Mouse (Mus musculus) hindbrain, embryonic 16.5 days (tissue): ENCODE measurements at regions not wholly inside any gene's neighbourhood (a gene's known extent, or its start where the extent isn't known, plus 50 kb on each side); places are given as distances from the start of the nearest gene placed in this dataset.
"Not testable (repeated sequence)": the region's sequence is repeated elsewhere in the genome, so short reads cannot be mapped to it uniquely, and the experiment has no call there.

Experiments
- ATAC-seq: fragments of 200-750 bp; cut with Nextera tagmentation; 2 replicates; pipeline ENCODE4 v1.8.0; 2017; ENCODE audit warnings: moderate TSS enrichment, moderate library complexity
- H3K27ac ChIP-seq: fragments of 300-500 bp; sonication (generic); 2 replicates; pipeline ENCODE4 v1.5.1; 2014; ENCODE audit warnings: low read depth, mild to moderate bottlenecking, control low read depth, low read length, moderate library complexity
- H3K27me3 ChIP-seq: fragments of 300-500 bp; sonication (generic); replicated peaks from 2 replicates; pipeline ENCODE4 v1.6.1; 2014; ENCODE audit warnings: low read length; ENCODE audit not compliant: control insufficient read depth, insufficient read depth
- H3K36me3 ChIP-seq: fragments of 300-500 bp; sonication (generic); 2 replicates; pipeline ENCODE4 v1.6.1; 2014; ENCODE audit warnings: mild to moderate bottlenecking, low read length, moderate library complexity, mixed read lengths; ENCODE audit not compliant: control insufficient read depth, insufficient read depth
- H3K4me1 ChIP-seq: fragments of 300-500 bp; sonication (generic); 2 replicates; pipeline ENCODE4 v1.6.1; 2014; ENCODE audit warnings: low read depth, low read length; ENCODE audit not compliant: control insufficient read depth, insufficient read depth
- H3K4me2 ChIP-seq: fragments of 300-500 bp; sonication (generic); 2 replicates; pipeline ENCODE4 v1.6.1; 2014; ENCODE audit warnings: mild to moderate bottlenecking, low read length, control low read depth, moderate library complexity
- H3K4me3 ChIP-seq: fragments of 300-500 bp; sonication (generic); 2 replicates; pipeline ENCODE4 v1.5.1; 2014; ENCODE audit warnings: mild to moderate bottlenecking, low read length, control low read depth, moderate library complexity
- H3K9ac ChIP-seq: fragments of 300-500 bp; sonication (generic); 2 replicates; pipeline ENCODE4 v1.6.1; 2014; ENCODE audit warnings: low read depth, mild to moderate bottlenecking, control low read depth, low read length, moderate library complexity
- H3K9me3 ChIP-seq: fragments of 300-500 bp; sonication (generic); 2 replicates; pipeline ENCODE4 v1.6.1; 2014; ENCODE audit warnings: mild to moderate bottlenecking, low read length, moderate library complexity; ENCODE audit not compliant: control insufficient read depth
- WGBS: fragments of 180-500 bp; shearing (Covaris S2); extraction: QIAGEN DNeasy Blood & Tissue Kit; methylation state at CpG from one replicate; pipeline ENCODE4 v1.1.7; 2014; 5-methylcytosine and 5-hydroxymethylcytosine counted together

GRCm38 (mm10) chr1:117354624-117355023 lies 342.3 kb upstream of the Gm28363 start:
- 78% methylated on average over 4 of the region's 4 CpGs for WGBS
- Histone ChIP-seq H3K27me3 (no peaks in the 10 kb centered on the region), H3K9ac (no peak overlapping the region), H3K4me3 (no peak overlapping the region), H3K4me1 (no peaks in the 10 kb centered on the region), H3K27ac (no peak overlapping the region), H3K36me3 (no peaks in the 10 kb centered on the region), H3K9me3 (no peaks in the 10 kb centered on the region), H3K4me2 (no peak overlapping the region)
- ATAC-seq, result no peak

DNA sequence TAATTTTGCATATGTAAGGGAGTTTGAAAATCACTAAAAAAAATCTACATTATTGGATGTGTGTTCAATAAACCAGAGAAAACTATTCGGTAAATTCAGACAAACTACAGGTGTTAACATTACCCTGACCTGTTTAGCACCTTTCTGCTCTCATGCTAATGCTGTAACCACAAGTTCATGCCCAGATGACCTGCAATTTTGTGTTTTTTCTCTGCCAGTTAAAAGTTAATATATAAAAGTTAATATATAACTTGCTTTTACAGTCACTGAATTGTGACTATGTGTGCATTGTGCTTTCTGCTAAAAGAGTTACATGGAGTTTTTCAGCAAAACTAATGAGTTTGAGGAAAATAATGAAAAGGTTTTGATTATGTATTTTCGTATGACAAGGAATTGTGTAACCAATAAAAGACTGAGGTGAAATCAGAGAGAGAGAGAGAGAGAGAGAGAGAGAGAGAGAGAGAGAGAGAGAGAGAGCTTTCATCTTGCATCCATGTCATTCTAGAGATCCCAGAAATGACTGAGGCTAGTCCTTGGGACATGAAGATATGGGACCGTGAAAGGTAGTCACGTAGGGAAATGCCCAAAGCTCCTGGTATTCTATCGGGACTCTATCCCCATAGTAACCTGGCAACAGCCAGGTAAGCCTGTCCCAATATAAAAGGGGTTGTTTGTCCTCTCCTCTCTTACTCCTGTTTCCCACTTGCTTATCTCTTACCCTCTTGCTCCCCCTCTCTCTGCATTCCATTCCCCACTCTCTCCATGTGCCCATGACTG lies 340.3 kb upstream of the Gm28363 start:
- no peak overlapping the region for H3K9ac ChIP-seq
- no peaks in the 10 kb centered on the region for H3K27me3 ChIP-seq
- no peaks in the 10 kb centered on the region for H3K9me3 ChIP-seq
- H3K36me3 ChIP-seq, result no peaks in the 10 kb centered on the region
- no peaks in the 10 kb centered on the region for H3K4me1 ChIP-seq
- no peak overlapping the region for H3K4me3 ChIP-seq
- no peak for ATAC-seq
- no peak overlapping the region for H3K27ac ChIP-seq
- WGBS, result 92% methylated on average over 5 of the region's 5 CpGs
- no peak overlapping the region for H3K4me2 ChIP-seq

DNA sequence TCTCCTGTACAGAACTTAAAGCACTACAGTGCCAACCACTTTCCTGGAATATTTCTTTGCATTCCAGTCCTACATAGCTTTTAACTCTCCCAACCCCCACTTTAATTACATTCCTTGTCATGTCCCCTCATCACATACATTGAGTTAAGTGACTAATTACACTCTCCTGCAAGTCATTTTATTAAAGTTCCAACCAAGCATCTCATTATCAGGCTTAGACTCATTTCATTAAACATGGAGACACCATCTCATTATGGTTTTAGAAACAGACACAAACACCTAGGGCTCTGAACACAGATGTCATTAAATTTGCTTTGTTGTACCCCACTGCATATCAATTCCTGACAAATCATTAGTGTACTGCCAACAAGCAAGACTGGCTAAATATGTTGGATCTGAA lies 332.9 kb upstream of the Gm28363 start:
- Histone ChIP-seq H3K4me2 (no peak overlapping the region), H3K9ac (no peak overlapping the region), H3K27me3 (no peaks in the 10 kb centered on the region), H3K4me3 (no peak overlapping the region), H3K4me1 (no peaks in the 10 kb centered on the region), H3K9me3 (no peaks in the 10 kb centered on the region), H3K27ac (no peak overlapping the region), H3K36me3 (no peaks in the 10 kb centered on the region)
- peak; percentile 67 for ATAC-seq

GRCm38 (mm10) chr1:117412349-117412748 lies 284.6 kb upstream of the Gm28363 start:
- no peak overlapping the region for H3K27ac ChIP-seq
- no peaks in the 10 kb centered on the region for H3K9me3 ChIP-seq
- H3K9ac ChIP-seq, result no peak overlapping the region
- no peak overlapping the region for H3K4me3 ChIP-seq
- H3K27me3 ChIP-seq, result no peaks in the 10 kb centered on the region
- H3K4me1 ChIP-seq, result no peaks in the 10 kb centered on the region
- no peak for ATAC-seq
- no peak overlapping the region for H3K4me2 ChIP-seq
- H3K36me3 ChIP-seq, result no peaks in the 10 kb centered on the region

DNA sequence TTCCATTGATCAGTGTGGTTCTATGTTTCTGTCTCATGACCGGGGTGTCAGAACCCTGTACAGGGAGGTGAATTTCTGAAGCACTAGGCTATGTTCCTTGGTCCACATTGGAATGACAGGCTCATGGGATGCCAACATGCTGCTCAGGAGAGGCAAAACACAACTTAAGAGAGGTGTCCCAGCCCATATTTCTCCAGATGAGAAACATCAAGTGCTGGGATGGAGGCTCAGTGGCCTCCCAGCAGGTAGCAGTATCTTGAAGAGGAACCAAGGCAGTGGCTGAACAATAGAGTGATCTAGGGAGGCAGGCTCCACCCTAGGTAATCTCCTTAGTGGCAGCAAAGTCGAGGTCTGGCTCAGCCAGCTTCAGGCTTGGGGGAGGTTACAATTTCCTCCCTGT lies 239.2 kb upstream of the Gm28363 start:
- no peak overlapping the region for H3K4me2 ChIP-seq

GRCm38 (mm10) chr1:117458156-117458850 lies 238.6 kb upstream of the Gm28363 start:
- H3K4me1 ChIP-seq, H3K27me3 ChIP-seq, H3K9ac ChIP-seq, H3K36me3 ChIP-seq, ATAC-seq, H3K4me3 ChIP-seq, H3K27ac ChIP-seq, H3K4me2 ChIP-seq, H3K9me3 ChIP-seq: not testable (repeated sequence)
- 72% methylated on average over 7 of the region's 7 CpGs for WGBS

More for the DNA sequence above, 239.2 kb upstream of the Gm28363 start:
- WGBS, result 62% methylated on average over 2 of the region's 2 CpGs
- Histone ChIP-seq H3K27me3 (no peaks in the 10 kb centered on the region), H3K9ac (no peak overlapping the region), H3K4me1 (no peaks in the 10 kb centered on the region), H3K9me3 (no peaks in the 10 kb centered on the region), H3K36me3 (no peaks in the 10 kb centered on the region), H3K27ac (no peak overlapping the region), H3K4me3 (no peak overlapping the region)
- no peak for ATAC-seq

- H3K36me3 ChIP-seq, H3K27me3 ChIP-seq, H3K9ac ChIP-seq, H3K9me3 ChIP-seq, H3K4me3 ChIP-seq, ATAC-seq, H3K27ac ChIP-seq, H3K4me2 ChIP-seq, H3K4me1 ChIP-seq: not testable (repeated sequence)
These were observed 237.8 kb upstream of the Gm28363 start for GRCm38 (mm10) chr1:117459126-117459525.

DNA sequence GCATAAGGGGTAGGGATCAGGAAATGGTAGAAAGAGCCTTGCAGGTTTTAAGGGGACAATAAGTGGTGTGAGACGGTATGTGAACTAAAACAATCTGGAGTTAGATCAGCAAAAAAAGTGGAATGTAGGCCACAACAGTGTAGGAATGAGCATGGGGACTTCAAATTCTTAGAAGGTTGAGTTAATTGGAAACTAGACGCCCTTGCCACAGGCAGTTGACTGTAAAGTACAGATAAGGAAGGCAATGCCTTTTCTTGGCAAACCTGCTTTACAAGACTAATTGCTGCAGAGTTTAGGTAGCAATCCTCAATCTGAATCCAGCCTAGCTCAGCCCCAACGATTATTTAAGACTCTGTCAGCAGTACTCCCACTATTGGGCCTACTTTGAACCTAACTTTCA lies 206.8 kb upstream of the Gm28363 start:
- ATAC-seq, result no peak
- no peaks in the 10 kb centered on the region for H3K9me3 ChIP-seq
- no peaks in the 10 kb centered on the region for H3K36me3 ChIP-seq
- WGBS, result 83% methylated on average over 3 of the region's 3 CpGs
- H3K4me2 ChIP-seq, result no peak overlapping the region
- H3K27ac ChIP-seq, result no peak overlapping the region
- no peaks in the 10 kb centered on the region for H3K4me1 ChIP-seq
- H3K27me3 ChIP-seq, result no peaks in the 10 kb centered on the region
- H3K4me3 ChIP-seq, result no peak overlapping the region
- H3K9ac ChIP-seq, result no peak overlapping the region

DNA sequence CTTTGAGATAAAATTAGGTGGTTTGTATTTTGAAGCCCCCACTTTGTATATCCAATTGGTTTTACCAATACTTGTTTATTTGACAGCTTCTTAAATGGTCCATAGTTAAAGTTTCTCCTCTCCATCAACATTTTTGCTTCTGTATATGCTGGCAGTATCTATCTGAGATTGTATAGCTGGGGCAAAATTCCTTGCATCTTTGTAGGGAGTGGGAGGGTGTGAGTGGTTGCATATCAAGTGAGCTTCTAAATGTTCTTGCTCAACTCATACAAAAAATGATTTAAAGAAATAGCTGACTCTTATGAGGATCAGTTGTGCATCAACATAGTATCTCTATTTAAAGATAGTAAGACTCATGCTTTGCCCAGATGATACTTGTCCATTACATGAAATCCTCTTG lies 199.9 kb upstream of the Gm28363 start:
- Histone ChIP-seq H3K27me3 (no peaks in the 10 kb centered on the region), H3K36me3 (no peaks in the 10 kb centered on the region), H3K9me3 (no peaks in the 10 kb centered on the region), H3K4me2 (no peak overlapping the region), H3K27ac (no peak overlapping the region), H3K9ac (no peak overlapping the region), H3K4me1 (no peaks in the 10 kb centered on the region), H3K4me3 (no peak overlapping the region)
- no peak for ATAC-seq
